Mouse (Mus musculus): ENCODE data around the gene Clec12a. TPM values are rescaled to one million over a fixed set of nuclear protein-coding genes. Genes with fewer than 3 reads are reported as not detected.
"Not testable (repeated sequence)": the region's sequence is repeated elsewhere in the genome, so short reads cannot be mapped to it uniquely, and the experiment has no call there.

Gene Clec12a
- polyA plus RNA-seq (2014; fragmentation: Nextera tagmentation; extraction: Ambion mirVana) = 0.32 and 0.44 TPM in 2 replicates

GRCm38 (mm10) chr6:129342391-129342790 lies at the start of gene Clec12a:
Clec12a (plus strand) TSS chr6:129342691.
- H3K27me3 ChIP-seq (ENCODE audit: control insufficient read depth, insufficient read depth, low read length); H3K9me3 ChIP-seq (ENCODE audit: control insufficient read depth, low read length); H3K4me1 ChIP-seq (replicated peaks; ENCODE audit: control insufficient read depth, insufficient read depth, low read length); DNase-seq (ENCODE audit: low spot score); H3K27ac ChIP-seq; H3K4me2 ChIP-seq (replicated peaks); H3K9ac ChIP-seq; ATAC-seq (ENCODE audit: low FRiP score); H3K36me3 ChIP-seq (replicated peaks; ENCODE audit: control insufficient read depth, insufficient read depth); H3K4me3 ChIP-seq (replicated peaks; ENCODE audit: low read length): not testable (repeated sequence)
- 79% methylated on average over 4 of the region's 4 CpGs for WGBS

GRCm38 (mm10) chr6:129304180-129304579 lies 38.3 kb upstream of the Clec12a start:
- Histone ChIP-seq H3K4me1 (replicated peaks; ENCODE audit: control insufficient read depth, insufficient read depth, low read length) (no peaks in the 10 kb centered on the region), H3K27ac (no peak overlapping the region), H3K9ac (no peak overlapping the region), H3K9me3 (ENCODE audit: control insufficient read depth, low read length) (no peaks in the 10 kb centered on the region), H3K27me3 (ENCODE audit: control insufficient read depth, insufficient read depth, low read length) (no peaks in the 10 kb centered on the region), H3K4me3 (replicated peaks; ENCODE audit: low read length) (no peak overlapping the region), H3K4me2 (replicated peaks) (no peak overlapping the region), H3K36me3 (replicated peaks; ENCODE audit: control insufficient read depth, insufficient read depth) (no peaks in the 10 kb centered on the region)
- 72% methylated on average over 1 of the region's 1 CpGs for WGBS
- DNase-seq (ENCODE audit: low spot score) = no peak
- no peak for ATAC-seq (ENCODE audit: low FRiP score)

DNA sequence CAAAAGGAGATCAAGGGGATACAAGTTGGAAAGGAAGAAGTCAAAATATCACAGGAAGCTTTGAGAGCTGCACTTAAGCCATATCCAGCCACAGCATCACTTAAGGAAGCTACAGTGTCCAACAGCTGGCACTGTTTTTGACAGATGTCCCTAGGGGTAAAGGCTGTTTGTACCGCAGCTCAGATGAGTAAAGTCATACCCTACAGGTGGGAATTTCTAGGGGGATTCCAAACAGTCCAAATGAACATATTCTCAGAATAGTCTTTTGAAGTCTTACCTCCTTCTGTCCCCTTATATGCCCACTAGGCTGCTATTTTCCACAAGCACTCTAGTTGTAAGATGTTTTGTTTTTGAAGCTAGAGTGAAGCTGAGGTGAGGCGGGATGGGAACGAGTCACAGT lies 30.0 kb upstream of the Clec12a start:
- DNase-seq (ENCODE audit: low spot score) (no peak), ATAC-seq (ENCODE audit: low FRiP score) (no peak)
- Histone ChIP-seq H3K4me3 (replicated peaks; ENCODE audit: low read length) (no peak overlapping the region), H3K4me1 (replicated peaks; ENCODE audit: control insufficient read depth, insufficient read depth, low read length) (no peaks in the 10 kb centered on the region), H3K9ac (no peak overlapping the region), H3K27ac (no peak overlapping the region), H3K4me2 (replicated peaks) (no peak overlapping the region), H3K36me3 (replicated peaks; ENCODE audit: control insufficient read depth, insufficient read depth) (no peaks in the 10 kb centered on the region), H3K9me3 (ENCODE audit: control insufficient read depth, low read length) (no peaks in the 10 kb centered on the region), H3K27me3 (ENCODE audit: control insufficient read depth, insufficient read depth, low read length) (no peaks in the 10 kb centered on the region)
- 84% methylated on average over 3 of the region's 3 CpGs for WGBS

DNA sequence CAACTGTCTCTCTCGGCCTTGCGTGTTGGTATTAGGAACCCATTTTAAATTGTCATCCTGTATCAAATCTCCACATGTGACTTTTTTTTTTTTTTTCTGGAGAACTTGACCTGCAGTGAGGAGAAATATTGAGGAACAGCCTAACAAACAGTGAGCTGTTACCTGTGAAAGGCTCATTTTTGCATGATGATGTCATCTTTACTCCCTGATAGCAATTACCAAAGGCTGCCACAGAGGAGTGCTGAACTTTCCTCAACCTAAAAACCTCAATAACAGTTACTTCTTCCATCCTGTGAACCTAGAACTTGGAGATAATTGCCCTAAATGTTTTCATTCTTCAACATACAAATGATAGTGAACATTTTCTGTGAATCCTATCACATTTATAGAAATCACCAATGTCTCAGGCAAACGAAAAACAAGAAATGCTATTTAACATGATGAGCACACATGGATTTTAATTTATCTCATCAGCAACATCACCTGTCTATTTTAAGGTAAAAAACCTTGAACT lies 27.8 kb upstream of the Clec12a start:
- no peak overlapping the region for H3K4me2 ChIP-seq (replicated peaks)
- no peaks in the 10 kb centered on the region for H3K4me1 ChIP-seq (replicated peaks; ENCODE audit: control insufficient read depth, insufficient read depth, low read length)
- no peak for ATAC-seq (ENCODE audit: low FRiP score)
- WGBS = 87% methylated on average over 3 of the region's 3 CpGs
- H3K4me3 ChIP-seq (replicated peaks; ENCODE audit: low read length) = no peak overlapping the region
- no peak for DNase-seq (ENCODE audit: low spot score)
- no peak overlapping the region for H3K9ac ChIP-seq
- H3K9me3 ChIP-seq (ENCODE audit: control insufficient read depth, low read length) = no peaks in the 10 kb centered on the region
- no peak overlapping the region for H3K27ac ChIP-seq
- H3K27me3 ChIP-seq (ENCODE audit: control insufficient read depth, insufficient read depth, low read length) = no peaks in the 10 kb centered on the region
- H3K36me3 ChIP-seq (replicated peaks; ENCODE audit: control insufficient read depth, insufficient read depth) = no peaks in the 10 kb centered on the region

DNA sequence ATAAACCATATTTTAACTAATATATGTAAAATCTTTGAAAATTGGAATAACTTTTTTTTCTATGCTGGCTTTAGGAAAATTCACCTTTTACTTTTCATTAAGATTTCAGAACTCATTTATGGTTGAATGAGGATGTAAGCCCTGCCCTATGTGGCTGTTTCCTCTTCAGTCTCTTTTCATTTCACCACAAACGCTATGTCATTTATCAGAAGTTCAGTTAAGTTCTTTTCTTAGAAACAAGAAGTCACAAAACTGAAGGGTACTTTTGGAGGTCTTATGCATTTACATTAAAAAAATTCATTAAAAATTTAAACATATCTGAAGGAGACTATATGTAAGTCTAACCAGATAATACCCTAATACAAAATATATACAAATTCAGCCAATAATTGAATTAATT lies 26.8 kb upstream of the Clec12a start:
- Histone ChIP-seq H3K36me3 (replicated peaks; ENCODE audit: control insufficient read depth, insufficient read depth) (no peaks in the 10 kb centered on the region), H3K4me3 (replicated peaks; ENCODE audit: low read length) (no peak overlapping the region), H3K4me2 (replicated peaks) (no peak overlapping the region), H3K27ac (no peak overlapping the region), H3K4me1 (replicated peaks; ENCODE audit: control insufficient read depth, insufficient read depth, low read length) (no peaks in the 10 kb centered on the region), H3K9ac (no peak overlapping the region), H3K27me3 (ENCODE audit: control insufficient read depth, insufficient read depth, low read length) (no peaks in the 10 kb centered on the region), H3K9me3 (ENCODE audit: control insufficient read depth, low read length) (no peaks in the 10 kb centered on the region)
- no peak for DNase-seq (ENCODE audit: low spot score)
- WGBS = 90% methylated on average over 1 of the region's 1 CpGs
- no peak for ATAC-seq (ENCODE audit: low FRiP score)

DNA sequence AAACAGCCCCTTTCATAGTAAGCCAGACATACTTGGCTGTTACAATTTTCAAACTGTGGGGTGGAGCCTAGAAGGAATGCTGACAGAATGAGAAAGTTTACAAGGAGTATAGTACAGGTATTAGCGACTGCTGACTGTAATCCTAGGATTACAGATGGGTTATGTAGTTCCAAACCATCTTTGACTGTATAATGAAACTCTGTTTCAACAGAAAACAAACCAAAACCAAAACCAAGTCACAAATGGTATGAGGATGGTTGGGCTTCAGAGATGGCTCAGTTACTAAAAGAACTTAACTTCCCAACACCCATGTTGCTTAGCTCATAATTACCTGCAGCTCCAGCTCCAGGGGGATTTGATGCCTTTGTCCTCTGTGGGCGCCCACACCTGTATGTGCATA lies 26.0 kb upstream of the Clec12a start:
- no peak for DNase-seq (ENCODE audit: low spot score)
- H3K27me3 ChIP-seq (ENCODE audit: control insufficient read depth, insufficient read depth, low read length) = no peaks in the 10 kb centered on the region

DNA sequence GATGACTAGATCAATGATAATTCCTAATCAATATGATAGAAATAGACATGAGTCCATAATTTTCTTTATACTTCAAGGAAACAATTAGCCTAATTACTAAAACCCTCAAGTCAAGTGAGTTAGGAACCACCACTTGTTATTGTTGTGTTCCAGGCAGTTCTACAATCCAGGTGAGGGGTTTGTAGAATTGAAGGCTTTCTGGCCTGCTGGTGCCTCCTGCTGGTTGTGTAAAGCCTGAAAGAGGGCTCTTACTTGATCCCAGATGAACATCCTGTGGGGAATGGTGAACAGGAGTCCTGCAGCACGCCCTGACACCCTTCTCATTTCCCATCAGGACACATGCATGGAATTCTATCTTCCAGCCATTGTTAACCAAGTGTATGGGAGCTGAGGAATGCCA lies 24.1 kb upstream of the Clec12a start:
- no peak overlapping the region for H3K27ac ChIP-seq
- no peak overlapping the region for H3K4me2 ChIP-seq (replicated peaks)
- no peaks in the 10 kb centered on the region for H3K27me3 ChIP-seq (ENCODE audit: control insufficient read depth, insufficient read depth, low read length)
- no peaks in the 10 kb centered on the region for H3K4me1 ChIP-seq (replicated peaks; ENCODE audit: control insufficient read depth, insufficient read depth, low read length)
- DNase-seq (ENCODE audit: low spot score) (no peak), ATAC-seq (ENCODE audit: low FRiP score) (no peak)
- H3K9ac ChIP-seq = no peak overlapping the region
- H3K36me3 ChIP-seq (replicated peaks; ENCODE audit: control insufficient read depth, insufficient read depth) = no peaks in the 10 kb centered on the region
- no peaks in the 10 kb centered on the region for H3K9me3 ChIP-seq (ENCODE audit: control insufficient read depth, low read length)
- 55% methylated on average over 1 of the region's 1 CpGs for WGBS
- H3K4me3 ChIP-seq (replicated peaks; ENCODE audit: low read length) = no peak overlapping the region

More for the DNA sequence above, 26.0 kb upstream of the Clec12a start:
- no peak overlapping the region for H3K4me3 ChIP-seq (replicated peaks; ENCODE audit: low read length)
- no peak overlapping the region for H3K9ac ChIP-seq
- no peak overlapping the region for H3K27ac ChIP-seq
- no peak overlapping the region for H3K4me2 ChIP-seq (replicated peaks)
- H3K9me3 ChIP-seq (ENCODE audit: control insufficient read depth, low read length) = no peaks in the 10 kb centered on the region
- WGBS = 70% methylated on average over 2 of the region's 2 CpGs
- H3K36me3 ChIP-seq (replicated peaks; ENCODE audit: control insufficient read depth, insufficient read depth) = no peaks in the 10 kb centered on the region
- ATAC-seq (ENCODE audit: low FRiP score) = no peak
- H3K4me1 ChIP-seq (replicated peaks; ENCODE audit: control insufficient read depth, insufficient read depth, low read length) = no peaks in the 10 kb centered on the region

DNA sequence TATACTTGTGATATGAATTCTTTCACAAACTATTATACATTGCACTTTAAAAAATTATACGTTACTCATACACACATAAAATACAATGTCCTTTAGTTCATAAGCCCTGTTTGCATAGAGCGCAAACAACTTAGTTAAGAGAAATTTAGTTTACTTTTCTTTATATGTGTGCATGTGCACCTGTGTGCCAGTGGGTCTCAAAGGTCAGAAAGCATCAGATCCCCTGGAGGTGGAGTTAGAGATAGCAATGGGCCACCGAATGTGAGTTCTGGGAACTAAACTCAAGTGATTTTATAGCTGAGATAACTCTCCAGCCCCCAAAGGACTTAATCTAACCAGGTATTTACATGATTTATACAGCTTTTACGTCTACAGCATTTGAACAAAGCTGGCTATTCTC lies 23.2 kb upstream of the Clec12a start:
- H3K4me1 ChIP-seq (replicated peaks; ENCODE audit: control insufficient read depth, insufficient read depth, low read length) = no peaks in the 10 kb centered on the region
- DNase-seq (ENCODE audit: low spot score) (no peak), ATAC-seq (ENCODE audit: low FRiP score) (no peak)
- no peaks in the 10 kb centered on the region for H3K9me3 ChIP-seq (ENCODE audit: control insufficient read depth, low read length)
- H3K27ac ChIP-seq = no peak overlapping the region
- WGBS = 79% methylated on average over 4 of the region's 4 CpGs
- H3K4me2 ChIP-seq (replicated peaks) = no peak overlapping the region
- H3K27me3 ChIP-seq (ENCODE audit: control insufficient read depth, insufficient read depth, low read length) = no peaks in the 10 kb centered on the region
- no peaks in the 10 kb centered on the region for H3K36me3 ChIP-seq (replicated peaks; ENCODE audit: control insufficient read depth, insufficient read depth)
- H3K9ac ChIP-seq = no peak overlapping the region
- H3K4me3 ChIP-seq (replicated peaks; ENCODE audit: low read length) = no peak overlapping the region

GRCm38 (mm10) chr6:129326016-129326415 lies 16.5 kb upstream of the Clec12a start:
- H3K36me3 ChIP-seq (replicated peaks; ENCODE audit: control insufficient read depth, insufficient read depth) = no peaks in the 10 kb centered on the region
- H3K4me1 ChIP-seq (replicated peaks; ENCODE audit: control insufficient read depth, insufficient read depth, low read length) = no peaks in the 10 kb centered on the region
- H3K27me3 ChIP-seq (ENCODE audit: control insufficient read depth, insufficient read depth, low read length) = no peaks in the 10 kb centered on the region
- DNase-seq (ENCODE audit: low spot score) (no peak), ATAC-seq (ENCODE audit: low FRiP score) (no peak)
- H3K27ac ChIP-seq = no peak overlapping the region
- H3K4me3 ChIP-seq (replicated peaks; ENCODE audit: low read length) = no peak overlapping the region
- no peak overlapping the region for H3K4me2 ChIP-seq (replicated peaks)
- no peak overlapping the region for H3K9ac ChIP-seq
- no peaks in the 10 kb centered on the region for H3K9me3 ChIP-seq (ENCODE audit: control insufficient read depth, low read length)
- 83% methylated on average over 1 of the region's 1 CpGs for WGBS

DNA sequence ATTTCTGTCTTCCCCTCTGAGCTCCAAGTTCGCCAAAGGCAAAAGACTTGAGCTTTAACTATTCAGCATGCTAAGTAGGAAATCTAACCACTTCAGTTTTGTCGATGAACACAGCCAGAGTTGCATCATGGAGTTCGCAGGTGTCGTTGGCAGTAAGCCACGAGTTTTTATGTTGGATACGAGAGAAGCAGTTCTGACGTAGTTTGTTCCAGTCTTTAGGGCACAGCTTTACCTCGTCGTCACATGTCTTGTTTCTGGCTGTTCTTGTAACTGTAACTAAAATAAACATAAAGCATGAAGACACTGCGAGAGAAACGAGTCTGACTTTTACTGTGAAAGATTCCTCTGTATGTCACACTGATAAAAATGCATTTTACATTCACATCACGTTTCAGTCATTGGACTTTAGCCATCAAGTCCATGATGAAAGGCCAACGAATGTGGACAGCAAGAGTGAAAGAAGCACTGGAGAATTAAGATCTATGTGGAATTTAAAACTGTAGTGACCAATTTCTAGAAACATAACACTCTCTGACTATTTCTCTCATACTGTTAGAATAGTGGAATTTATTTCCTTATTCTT lies 15.8 kb upstream of the Clec12a start:
- Histone ChIP-seq H3K27me3 (ENCODE audit: control insufficient read depth, insufficient read depth, low read length) (no peaks in the 10 kb centered on the region), H3K4me1 (replicated peaks; ENCODE audit: control insufficient read depth, insufficient read depth, low read length) (no peaks in the 10 kb centered on the region), H3K4me3 (replicated peaks; ENCODE audit: low read length) (no peak overlapping the region), H3K9me3 (ENCODE audit: control insufficient read depth, low read length) (no peaks in the 10 kb centered on the region), H3K9ac (no peak overlapping the region), H3K36me3 (replicated peaks; ENCODE audit: control insufficient read depth, insufficient read depth) (no peaks in the 10 kb centered on the region), H3K4me2 (replicated peaks) (no peak overlapping the region), H3K27ac (no peak overlapping the region)
- DNase-seq (ENCODE audit: low spot score) = peak; percentile 32
- 76% methylated on average over 13 of the region's 13 CpGs for WGBS
- no peak for ATAC-seq (ENCODE audit: low FRiP score)
